Mouse (Mus musculus) liver, adult 2 months (tissue): ENCODE measurements at regions not wholly inside any gene's neighbourhood (a gene's known extent, or its start where the extent isn't known, plus 50 kb on each side); places are given as distances from the start of the nearest gene placed in this dataset.

Source experiments
- CTCF ChIP-seq: fragments of 200-500 bp; IDR thresholded peaks from 2 replicates; pipeline ENCODE4 v1.5.1; 2011; ENCODE audit warnings: low read depth, low read length, control low read depth
- POLR2A ChIP-seq: fragments of 200-500 bp; IDR thresholded peaks from 2 replicates; pipeline ENCODE4 v1.6.1; 2011; ENCODE audit warnings: low read length, control low read depth; ENCODE audit not compliant: insufficient read depth; ENCODE audit errors: extremely low read depth

GRCm38 (mm10) chr13:99114565-99114964 lies 70.1 kb upstream of the Zfp366 start:
- TF ChIP-seq POLR2A (no peak), CTCF (no peak)
